Mouse (Mus musculus): ENCODE data around the gene Utp20. TPM values are rescaled to one million over a fixed set of nuclear protein-coding genes. Genes with fewer than 3 reads are reported as not detected.
"Not testable (repeated sequence)": the region's sequence is repeated elsewhere in the genome, so short reads cannot be mapped to it uniquely, and the experiment has no call there.

Utp20 gene
- total RNA-seq, 2 experiments from 2014 or later, result 28.7 to 30.6 TPM

GRCm38 (mm10) chr10:88784513-88784931, 42.1 kb downstream of the Utp20 start:
- DNase-seq (ENCODE audit: low spot score in 2 of 2), result no peak

GRCm38 (mm10) chr10:88783941-88784340, 42.7 kb downstream of the Utp20 start:
- DNase-seq (ENCODE audit: low spot score in 2 of 2), result no peak

GRCm38 (mm10) chr10:88783135-88783534, 43.5 kb downstream of the Utp20 start:
- not testable (repeated sequence) for DNase-seq (ENCODE audit: low spot score in 2 of 2)

- no peak for DNase-seq (ENCODE audit: low spot score in 2 of 2)
Measured at GRCm38 (mm10) chr10:88780716-88781115, 45.9 kb downstream of the Utp20 start.

GRCm38 (mm10) chr10:88776206-88776605, 50.4 kb downstream of the Utp20 start:
- no peak for DNase-seq (ENCODE audit: low spot score in 2 of 2)

- not testable (repeated sequence) for DNase-seq (ENCODE audit: low spot score in 2 of 2)
Measured at GRCm38 (mm10) chr10:88772965-88773364, 53.6 kb downstream of the Utp20 start.

- DNase-seq (ENCODE audit: low spot score in 2 of 2), result no peak
Measured at GRCm38 (mm10) chr10:88769676-88770075, 56.9 kb downstream of the Utp20 start.

GRCm38 (mm10) chr10:88768961-88769360, 57.6 kb downstream of the Utp20 start:
- no peak for DNase-seq (ENCODE audit: low spot score in 2 of 2)

- DNase-seq (ENCODE audit: low spot score in 2 of 2), result no peak
Measured at GRCm38 (mm10) chr10:88765431-88766142, 61.0 kb downstream of the Utp20 start.

- DNase-seq (ENCODE audit: low spot score in 2 of 2), result no peak
Measured at GRCm38 (mm10) chr10:88761524-88762212, 64.9 kb downstream of the Utp20 start.

GRCm38 (mm10) chr10:88741426-88741825, 85.2 kb downstream of the Utp20 start:
- no peak for DNase-seq (ENCODE audit: low spot score in 2 of 2)

GRCm38 (mm10) chr10:88740781-88741180, 85.8 kb downstream of the Utp20 start:
- DNase-seq (ENCODE audit: low spot score in 2 of 2), result no peak

GRCm38 (mm10) chr10:88739818-88740217, 86.8 kb downstream of the Utp20 start:
- DNase-seq (ENCODE audit: low spot score in 2 of 2), result no peak

- not testable (repeated sequence) for DNase-seq (ENCODE audit: low spot score in 2 of 2)
Measured at GRCm38 (mm10) chr10:88739074-88739473, 87.5 kb downstream of the Utp20 start.

GRCm38 (mm10) chr10:88732309-88732622, 94.3 kb downstream of the Utp20 start:
- no peak for DNase-seq (ENCODE audit: low spot score in 2 of 2)

- DNase-seq (ENCODE audit: low spot score in 2 of 2), result peak in 1 of 2 experiments; percentile 9
Measured at GRCm38 (mm10) chr10:88731496-88732308, 94.9 kb downstream of the Utp20 start.

- DNase-seq (ENCODE audit: low spot score in 2 of 2), result peak; percentile 85
Measured at GRCm38 (mm10) chr10:88730571-88731495, 95.8 kb downstream of the Utp20 start, which contains the start of gene Arl1. TSS of gene Arl1 (plus strand) at chr10:88730858.

GRCm38 (mm10) chr10:88728166-88728565, 98.4 kb downstream of the Utp20 start:
- no peak for DNase-seq (ENCODE audit: low spot score in 2 of 2)

GRCm38 (mm10) chr10:88727128-88727527, 99.5 kb downstream of the Utp20 start:
- no peak for DNase-seq (ENCODE audit: low spot score in 2 of 2)

- DNase-seq (ENCODE audit: low spot score in 2 of 2), result no peak
Measured at GRCm38 (mm10) chr10:88725343-88725742, 101.3 kb downstream of the Utp20 start.

- DNase-seq (ENCODE audit: low spot score in 2 of 2), result no peak
Measured at GRCm38 (mm10) chr10:88719618-88720017, 107.0 kb downstream of the Utp20 start.
